Mouse (Mus musculus): ENCODE results near the gene Anxa11.
"Not testable (repeated sequence)": the region's sequence is repeated elsewhere in the genome, so short reads cannot be mapped to it uniquely, and the experiment has no call there.

Anxa11 gene

DNA sequence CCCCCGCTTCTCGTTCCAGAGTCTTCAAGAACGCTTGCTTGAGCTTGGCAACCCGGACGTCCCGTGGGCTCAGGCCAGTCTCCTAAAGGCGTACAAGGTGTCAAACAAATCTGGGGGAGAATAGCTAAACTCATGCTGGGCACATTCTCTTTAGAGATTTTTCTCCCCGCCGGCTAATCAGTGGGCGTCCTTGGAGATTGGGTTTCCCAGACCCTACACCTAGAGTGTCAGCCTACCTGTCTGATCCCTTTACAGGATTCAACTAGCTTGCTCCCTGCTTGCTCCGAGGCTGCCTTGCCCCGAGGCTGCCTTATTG lies 690 bp downstream of the Anxa11 start:
- no peak for DNase-seq

GRCm38 (mm10) chr14:25844372-25844771 lies 2.4 kb downstream of the Anxa11 start:
- no peak for DNase-seq

DNA sequence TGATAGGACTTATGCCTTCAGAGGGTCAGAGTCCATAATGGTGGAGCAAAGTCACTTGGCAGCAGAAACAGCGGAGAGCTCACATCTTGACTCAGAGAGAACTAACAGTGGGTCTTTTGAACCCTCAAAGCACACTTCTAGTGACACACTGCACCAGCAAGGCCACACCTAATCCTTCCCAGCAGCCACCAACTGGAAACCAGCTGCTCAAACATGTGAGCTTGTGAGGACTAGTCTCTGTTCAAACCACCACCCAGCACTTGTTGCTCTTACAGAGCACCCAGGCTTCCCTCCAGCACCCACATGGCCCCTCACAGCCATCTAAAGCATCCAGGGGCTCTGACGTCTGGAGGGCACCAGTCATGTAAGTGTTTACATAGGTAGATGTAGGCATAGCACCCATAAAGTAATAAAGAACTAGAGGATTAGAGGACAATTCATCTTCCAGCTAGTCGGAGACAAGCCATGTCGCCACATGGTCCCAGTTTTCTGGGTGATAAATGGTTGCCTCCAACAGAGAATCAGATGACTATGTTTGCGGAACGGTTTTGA lies 4.0 kb downstream of the Anxa11 start:
- DNase-seq, result no peak

- no peak for DNase-seq
These were observed 4.6 kb downstream of the Anxa11 start for GRCm38 (mm10) chr14:25846516-25846915.

DNA sequence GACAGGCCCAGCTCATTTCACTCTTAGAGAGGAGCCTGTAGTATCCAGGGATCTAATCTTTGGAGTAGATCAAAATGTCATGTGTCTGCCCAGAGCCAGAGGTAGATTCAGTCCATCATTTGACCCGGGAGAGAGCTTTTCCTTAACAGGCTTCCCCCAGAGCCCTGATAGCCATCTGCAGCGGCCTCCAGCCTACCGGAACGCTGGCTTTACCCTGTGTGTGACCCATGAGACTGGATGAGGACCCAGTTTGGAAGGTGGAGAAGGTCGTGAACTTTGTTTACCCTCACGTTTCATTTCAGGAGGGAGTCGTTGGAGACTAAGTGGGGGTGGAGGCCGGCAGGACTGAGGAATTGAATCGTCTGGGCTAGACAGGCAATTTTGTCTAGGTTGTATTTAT lies 5.7 kb downstream of the Anxa11 start:
- no peak for DNase-seq

- no peak for DNase-seq
These were observed 6.3 kb downstream of the Anxa11 start for GRCm38 (mm10) chr14:25848237-25848636.

DNA sequence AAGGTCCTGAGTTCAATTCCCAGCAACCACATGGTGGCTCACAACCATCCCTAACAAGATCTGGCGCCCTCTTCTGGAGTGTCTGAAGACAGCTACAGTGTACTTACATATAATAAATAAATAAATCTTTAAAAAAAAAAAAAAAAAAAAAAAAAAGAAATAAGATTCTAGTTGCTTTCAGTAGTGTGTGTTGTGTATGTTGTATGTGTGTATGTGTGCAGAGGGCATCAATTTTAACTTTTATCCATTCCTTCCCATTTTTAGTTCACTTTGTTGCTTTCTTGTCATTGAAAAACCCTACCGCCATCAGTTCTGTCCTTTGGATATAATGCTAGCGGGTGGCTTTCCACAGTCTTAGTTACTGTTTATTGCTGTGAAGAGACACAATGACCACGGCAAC lies 6.8 kb downstream of the Anxa11 start:
- DNase-seq, result not testable (repeated sequence)

DNA sequence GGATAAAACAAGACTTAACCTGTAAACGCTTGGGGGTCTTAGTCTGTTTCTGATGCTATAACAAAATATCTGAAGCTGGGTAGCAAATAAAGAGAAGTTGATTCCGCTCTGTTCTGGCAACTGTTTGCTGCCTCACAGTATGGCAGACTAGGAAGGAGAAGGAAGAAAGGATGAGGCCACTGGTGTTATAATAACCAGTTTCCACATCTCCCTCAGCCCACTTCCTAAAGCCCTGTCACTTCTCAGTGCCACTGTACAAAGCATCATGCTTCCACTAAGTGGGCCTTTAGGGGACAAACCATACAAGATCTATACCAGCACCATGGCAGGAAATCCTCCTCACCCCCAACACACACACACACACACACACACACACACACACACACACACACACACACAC lies 8.5 kb downstream of the Anxa11 start:
- DNase-seq, result no peak

DNA sequence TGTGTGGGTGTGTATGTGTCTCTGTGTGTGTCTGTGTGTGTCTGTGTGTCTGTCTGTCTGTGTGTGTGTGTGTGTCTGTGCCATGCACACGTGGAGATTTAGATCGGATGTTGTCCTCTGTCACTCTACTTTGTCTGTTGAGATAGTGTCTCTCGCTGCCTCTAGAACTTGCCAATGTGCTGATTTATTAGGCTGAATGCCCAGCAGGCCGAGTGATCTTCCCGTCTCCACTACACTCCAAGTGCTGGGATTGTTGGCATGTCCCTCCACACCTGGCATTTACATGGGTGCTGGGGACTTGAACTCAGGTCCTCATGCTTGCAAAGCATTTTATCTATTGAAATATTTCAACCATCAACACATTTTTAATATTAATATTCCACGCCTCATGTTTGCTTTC lies 9.2 kb downstream of the Anxa11 start:
- no peak for DNase-seq

GRCm38 (mm10) chr14:25852121-25852561 lies 10.2 kb downstream of the Anxa11 start:
- no peak for DNase-seq

DNA sequence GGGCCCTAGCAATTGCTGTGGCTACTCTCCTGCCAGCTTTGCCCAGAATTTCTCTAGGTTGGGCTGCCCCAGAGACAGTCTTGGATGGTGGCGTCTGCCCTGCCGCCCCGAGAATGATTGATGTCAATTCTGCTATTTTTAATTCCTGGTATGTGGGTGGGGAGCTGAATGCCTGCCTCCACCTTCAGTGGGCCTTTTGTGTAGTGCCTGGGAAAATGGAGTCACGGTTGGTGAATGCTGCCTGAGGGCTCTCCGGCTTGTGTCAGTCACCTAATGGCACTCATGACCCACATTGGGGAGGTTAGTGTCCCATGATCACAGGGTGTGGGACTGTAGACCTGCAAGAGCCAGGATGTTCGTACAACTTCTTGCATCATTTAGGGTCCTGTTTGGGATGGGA lies 11.3 kb downstream of the Anxa11 start:
- DNase-seq, result no peak

DNA sequence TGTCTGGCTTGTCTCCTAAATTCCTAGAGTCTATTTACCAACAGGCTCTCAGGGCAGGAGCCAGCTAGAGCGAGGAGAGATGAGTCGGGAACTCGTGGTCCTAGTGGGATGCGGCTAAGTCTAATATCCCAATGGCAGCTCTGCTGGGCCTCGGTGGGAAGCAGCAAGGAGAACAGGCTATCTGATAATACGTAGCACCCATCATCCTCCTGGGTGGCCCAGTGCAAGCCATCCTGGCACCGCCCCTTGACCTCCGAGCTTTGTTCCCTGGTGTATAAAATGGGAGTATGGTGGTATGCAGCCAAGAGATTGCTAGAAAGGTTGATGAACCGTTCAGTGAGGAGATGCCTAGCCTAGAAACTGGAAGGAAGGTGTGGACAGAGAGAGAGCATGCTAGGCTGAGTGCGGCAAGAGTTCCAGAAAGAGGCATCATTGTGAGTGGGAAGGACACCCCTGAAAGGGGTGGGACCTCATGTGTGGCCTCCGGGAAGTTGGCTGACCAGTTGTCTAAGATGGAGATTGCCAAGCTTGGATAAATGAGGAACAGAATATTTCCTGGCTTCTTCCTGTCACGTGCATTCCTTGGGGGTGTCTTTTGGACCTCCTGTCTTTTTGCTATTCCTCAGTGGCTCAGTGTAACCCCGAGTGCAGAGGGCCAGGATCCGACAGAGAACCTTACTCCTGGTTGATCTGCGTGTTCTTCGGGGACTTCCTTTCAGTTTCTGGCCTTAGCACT lies 11.9 kb downstream of the Anxa11 start:
- no peak for DNase-seq

DNA sequence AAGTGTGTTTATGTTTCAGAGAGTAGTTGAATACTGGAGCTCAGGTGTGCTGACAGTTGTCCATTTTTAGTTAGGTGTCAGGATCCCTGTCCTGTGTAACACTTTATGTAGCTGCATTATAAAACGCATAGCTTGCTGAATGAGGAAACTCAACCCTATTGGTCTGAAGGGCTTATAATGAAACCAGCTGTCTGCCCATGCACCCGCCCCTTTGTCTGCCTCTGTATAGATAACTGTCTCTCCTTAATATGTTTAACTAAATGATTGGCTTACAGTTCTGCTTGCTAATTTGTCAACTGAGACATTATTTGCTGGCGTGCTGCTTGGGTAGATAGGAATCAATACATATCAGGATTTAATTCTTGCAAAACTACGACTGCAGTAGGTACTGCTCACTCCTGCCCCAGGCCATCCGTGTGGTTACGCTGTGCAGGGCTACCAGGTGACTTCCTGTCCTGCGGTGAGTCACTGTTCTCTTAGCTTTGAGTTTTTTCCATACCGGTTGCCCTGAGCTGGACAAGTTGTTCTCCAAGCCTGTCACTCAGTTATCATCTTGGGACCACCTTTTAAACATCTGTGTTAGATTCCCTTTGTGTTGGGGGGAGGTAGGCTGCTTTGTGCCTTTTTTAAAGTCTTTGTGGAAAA lies 13.4 kb downstream of the Anxa11 start:
- DNase-seq, result no peak

DNA sequence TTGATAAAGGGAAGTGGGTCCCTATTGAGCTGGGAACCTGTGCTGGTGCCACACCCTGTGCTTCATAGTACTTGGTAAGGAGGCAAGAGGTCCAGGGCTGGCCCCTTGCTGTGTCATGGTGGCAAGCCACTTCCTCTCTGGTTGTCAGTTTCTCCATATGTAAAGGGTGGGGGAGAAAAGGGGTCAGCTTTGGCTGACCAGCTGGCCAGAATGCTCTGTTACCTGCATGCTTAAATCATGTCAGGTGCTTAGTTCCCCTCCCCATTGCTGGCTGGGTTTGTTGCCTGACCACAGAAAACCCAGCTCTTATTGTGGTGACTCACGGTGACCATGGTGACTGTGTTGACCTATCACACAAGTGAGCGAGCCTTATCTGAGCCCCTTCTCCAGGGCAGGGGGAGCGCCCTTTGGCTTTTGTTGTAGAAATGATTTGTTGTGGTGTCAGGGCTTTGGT lies 15.2 kb downstream of the Anxa11 start:
- DNase-seq, result no peak

DNA sequence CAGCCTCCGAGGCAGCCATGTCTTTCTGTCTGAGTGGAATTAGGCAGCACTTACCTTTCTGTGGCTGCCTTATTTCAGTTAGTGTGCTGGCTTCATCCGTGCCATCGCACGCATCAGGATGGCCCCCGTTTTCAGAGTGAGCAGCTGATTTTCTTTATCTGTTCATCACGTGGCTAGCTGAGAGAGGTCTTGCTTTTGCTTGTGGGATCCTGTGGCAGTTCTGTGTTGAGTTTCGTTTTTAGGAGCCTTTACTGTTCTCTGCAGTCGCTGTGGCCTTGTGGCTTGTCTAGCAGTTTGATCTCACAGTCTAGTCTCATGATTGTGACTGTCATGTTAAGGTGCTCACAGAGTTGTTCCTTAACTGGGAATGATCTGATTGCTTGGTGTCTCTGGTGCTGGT lies 16.0 kb downstream of the Anxa11 start:
- no peak for DNase-seq

- DNase-seq, result no peak
These were observed 20.0 kb downstream of the Anxa11 start for GRCm38 (mm10) chr14:25861771-25862530.

GRCm38 (mm10) chr14:25863721-25864120 lies 21.8 kb downstream of the Anxa11 start:
- no peak for DNase-seq

DNA sequence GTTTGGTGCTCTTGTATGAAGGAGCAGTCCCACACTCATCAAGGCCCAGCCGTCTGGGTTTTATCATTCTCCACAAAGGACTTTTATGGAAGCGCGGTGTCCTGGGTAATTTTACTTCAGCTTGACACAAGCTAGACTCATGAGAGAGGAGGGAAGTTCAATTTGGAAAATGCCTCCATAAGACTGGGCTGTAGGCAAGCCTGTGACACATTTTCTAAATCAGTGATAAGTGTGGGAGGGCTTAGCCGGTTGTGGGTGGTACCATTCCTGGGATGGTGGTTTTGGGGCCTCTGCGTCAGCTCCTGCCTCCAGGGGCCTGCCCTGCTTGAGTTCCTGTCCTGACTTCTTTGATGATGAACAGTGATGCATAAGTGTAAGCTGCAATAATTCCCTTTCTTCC lies 23.3 kb downstream of the Anxa11 start:
- DNase-seq, result no peak

GRCm38 (mm10) chr14:25866384-25866783 lies 24.4 kb downstream of the Anxa11 start:
- no peak for DNase-seq

GRCm38 (mm10) chr14:25866832-25867231 lies 24.9 kb downstream of the Anxa11 start:
- no peak for DNase-seq

DNA sequence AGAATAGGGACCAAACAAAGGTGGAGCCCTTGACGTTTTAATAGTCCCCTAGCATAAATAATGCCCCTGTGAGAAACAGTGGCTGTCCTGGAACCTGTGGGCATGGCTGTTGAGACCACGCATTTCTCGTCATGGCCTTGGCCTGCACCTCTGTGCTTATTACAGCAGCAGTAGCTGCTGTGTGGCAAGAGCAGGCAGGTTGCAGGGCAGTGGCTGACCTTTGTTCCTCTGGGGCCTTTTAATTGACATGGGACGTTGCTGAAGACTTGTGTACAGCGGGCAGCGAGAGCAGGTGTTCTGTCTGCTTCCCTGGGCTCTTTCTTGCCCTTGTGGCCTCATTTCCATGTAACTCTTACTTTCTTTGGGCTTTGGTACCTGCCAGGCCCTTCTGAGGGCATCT lies 25.9 kb downstream of the Anxa11 start:
- no peak for DNase-seq

- DNase-seq, result no peak
These were observed 26.8 kb downstream of the Anxa11 start for GRCm38 (mm10) chr14:25868706-25869105.

DNA sequence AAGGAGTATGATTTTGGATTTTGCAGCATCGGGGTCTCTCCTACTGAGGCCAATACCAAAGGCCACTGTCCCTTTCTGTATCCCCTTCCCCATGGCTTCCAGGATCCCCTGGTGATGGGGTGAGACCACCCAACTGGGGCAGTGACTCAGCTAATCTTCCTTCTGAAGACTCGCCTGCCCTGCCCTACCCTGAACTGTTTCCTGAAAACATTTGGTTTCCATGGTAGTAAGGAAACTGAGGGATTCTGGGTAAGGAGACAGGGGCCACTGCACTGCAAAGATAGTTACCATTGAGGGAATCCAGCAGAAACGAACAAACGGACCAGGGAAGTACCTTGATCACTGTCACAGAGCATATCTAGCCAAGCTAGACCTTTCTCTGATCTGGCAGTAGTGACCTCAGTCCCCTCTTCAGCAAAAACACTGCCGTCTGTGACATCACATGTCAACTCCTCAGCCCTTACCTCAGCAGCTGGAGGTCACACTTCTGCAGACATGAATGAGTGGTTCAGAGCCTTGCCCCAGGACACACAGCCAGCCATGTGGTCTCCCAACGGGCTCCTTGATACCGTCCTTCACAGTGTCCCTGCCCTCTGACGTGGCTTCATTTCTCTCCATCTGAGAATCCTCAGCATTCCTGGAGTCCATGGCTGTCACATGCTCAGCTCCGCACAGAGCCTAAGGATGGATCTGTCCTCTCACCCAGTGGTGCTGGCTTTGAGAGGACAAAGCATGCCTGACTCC lies 27.4 kb downstream of the Anxa11 start:
- no peak for DNase-seq

Data from cerebellum, adult 11 months (tissue).